Mouse (Mus musculus) kidney, postnatal 0 days (tissue): Measurements from ENCODE around the gene Rell1. TPM values are rescaled to one million over a fixed set of nuclear protein-coding genes. Genes with fewer than 3 reads are reported as not detected.

Experiments
- ATAC-seq: fragments of 200-750 bp; cut with Nextera tagmentation; replicated peaks from 2 replicates; pipeline ENCODE4 v1.8.0; 2017; ENCODE audit warnings: low read depth, moderate number of reproducible peaks, moderate TSS enrichment, moderate library complexity; ENCODE audit not compliant: low FRiP score
- DNase-seq: peaks from one replicate; pipeline ENCODE4 v3.0.0-alpha.2; 2016; ENCODE audit warnings: low spot score
- H3K27ac ChIP-seq: fragments of 300-500 bp; sonication (generic); 2 replicates; pipeline ENCODE4 v1.5.1; 2014; ENCODE audit warnings: mild to moderate bottlenecking
- H3K27me3 ChIP-seq: fragments of 300-500 bp; sonication (generic); 2 replicates; pipeline ENCODE4 v1.6.1; 2014; ENCODE audit warnings: low read length, mixed read lengths; ENCODE audit not compliant: insufficient read depth
- H3K36me3 ChIP-seq: fragments of 300-500 bp; sonication (generic); 2 replicates; pipeline ENCODE4 v1.6.1; 2014; ENCODE audit warnings: low read length, mixed read lengths; ENCODE audit not compliant: insufficient read depth
- H3K4me1 ChIP-seq: fragments of 300-500 bp; sonication (generic); replicated peaks from 2 replicates; pipeline ENCODE4 v1.6.1; 2014; ENCODE audit warnings: antibody characterized with exemption, low read length, mixed read lengths; ENCODE audit not compliant: insufficient read depth
- H3K4me2 ChIP-seq: fragments of 300-500 bp; sonication (generic); 2 replicates; pipeline ENCODE4 v1.6.1; 2014; ENCODE audit warnings: mild to moderate bottlenecking, low read length, moderate library complexity, mixed read lengths
- H3K4me3 ChIP-seq: fragments of 300-500 bp; sonication (generic); replicated peaks from 2 replicates; pipeline ENCODE4 v1.5.1; 2014; ENCODE audit warnings: low read depth, low read length
- H3K9ac ChIP-seq: fragments of 300-500 bp; sonication (generic); 2 replicates; pipeline ENCODE4 v1.6.1; 2014; ENCODE audit warnings: low read depth, low read length
- H3K9me3 ChIP-seq: fragments of 300-500 bp; sonication (generic); replicated peaks from 2 replicates; pipeline ENCODE4 v1.6.1; 2016; ENCODE audit warnings: low read length, inconsistent platforms, mixed read lengths
- CTCF ChIP-seq: IDR thresholded peaks from 2 replicates; pipeline ENCODE4 v1.5.1; 2016; ENCODE audit warnings: antibody characterized with exemption, low read depth, mild to moderate bottlenecking, moderate library complexity
- WGBS: fragments of 180-500 bp; shearing (Covaris S2); extraction: QIAGEN DNeasy Blood & Tissue Kit; methylation state at CpG from one replicate; pipeline ENCODE4 v1.1.7; 2014; 5-methylcytosine and 5-hydroxymethylcytosine counted together
- polyA plus RNA-seq: library from polyadenylated mRNA; unstranded; fragments of >200 nt; fragmentation: Nextera tagmentation; extraction: Ambion mirVana; gene quantifications from 2 replicates; pipeline ENCODE4 v1.2.1, GENCODE M21; 2015

Gene Rell1
- polyA plus RNA-seq, 1 experiment from 2014 or later = 25.5 TPM

DNA sequence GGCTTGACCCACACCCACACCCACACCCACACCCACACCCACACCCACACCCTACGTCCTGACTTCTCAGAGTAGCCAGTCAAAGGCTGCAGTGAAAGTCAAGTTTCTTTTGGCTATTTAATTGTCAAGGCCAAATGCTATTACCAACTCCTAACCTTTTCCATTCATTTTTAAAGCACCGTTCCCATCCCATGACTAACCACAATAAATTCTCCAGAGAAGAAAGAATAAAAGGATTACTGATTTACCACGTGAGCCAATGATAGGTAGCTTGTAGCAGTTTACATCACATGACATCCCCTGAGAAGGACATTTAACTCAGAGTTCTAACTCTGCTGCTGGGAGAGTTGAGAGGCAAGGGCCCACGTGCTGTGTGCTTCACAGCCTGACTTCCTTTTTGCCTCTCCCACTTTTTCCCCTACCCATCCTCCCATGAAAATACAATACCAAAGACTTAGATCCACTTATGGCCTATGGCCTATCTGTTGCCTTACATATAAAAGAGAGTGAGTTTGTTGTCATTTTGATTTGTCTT lies 37.8 kb downstream of the Rell1 start:
- DNase-seq (no peak), ATAC-seq (0 out of 2 replicates have a peak, but pooled peaks have one; percentile 31)
- no peak overlapping the region for H3K9ac ChIP-seq
- no peak for TF ChIP-seq CTCF
- H3K9me3 ChIP-seq = no peaks in the 10 kb centered on the region
- peaks cover 14% of the 10 kb centered on the region; the same call in 1 of the 2 replicates for H3K36me3 ChIP-seq
- H3K27me3 ChIP-seq = no peaks in the 10 kb centered on the region
- 0 out of 2 replicates have a peak, but pooled peaks cover 5% of the 10 kb centered on the region for H3K4me1 ChIP-seq
- H3K4me3 ChIP-seq = no peak overlapping the region
- 50% methylated on average over 4 of the region's 4 CpGs for WGBS
- H3K4me2 ChIP-seq = no peak overlapping the region
- H3K27ac ChIP-seq = no peak overlapping the region

DNA sequence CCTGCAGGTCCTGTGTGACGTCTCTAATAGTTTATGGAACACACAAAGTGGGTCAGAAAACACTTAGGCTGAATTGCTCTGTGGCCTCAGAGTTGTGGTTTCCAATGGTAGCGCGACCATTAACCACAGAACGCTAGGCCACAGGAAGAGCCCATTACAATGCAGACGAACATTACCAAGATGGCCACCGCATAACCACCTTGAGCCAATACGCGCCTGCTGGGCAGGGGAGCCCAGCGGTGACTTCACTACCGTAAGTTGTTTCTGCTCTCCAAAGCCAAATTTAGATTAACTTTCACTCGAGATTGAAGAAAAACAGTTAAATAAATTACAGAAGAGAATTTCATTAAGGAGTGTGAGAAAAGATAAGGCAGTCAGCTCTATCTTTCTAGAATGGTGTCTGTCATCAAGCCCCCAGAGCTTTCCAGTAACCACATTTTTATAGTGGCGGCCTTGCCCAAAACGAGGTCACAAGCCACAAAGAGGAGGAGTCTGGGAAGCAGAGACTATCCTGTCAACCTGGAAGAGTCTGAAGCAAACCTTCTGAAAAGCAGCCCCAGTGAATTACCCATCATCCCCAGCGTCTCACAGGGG lies 43.6 kb downstream of the Rell1 start:
- no peak for DNase-seq
- H3K4me2 ChIP-seq = no peak overlapping the region
- H3K4me1 ChIP-seq = no peaks in the 10 kb centered on the region
- peaks cover 20% of the 10 kb centered on the region; the same call in 1 of the 2 replicates for H3K36me3 ChIP-seq
- no peak for TF ChIP-seq CTCF
- H3K27me3 ChIP-seq = no peaks in the 10 kb centered on the region
- no peak for ATAC-seq
- no peaks in the 10 kb centered on the region for H3K9me3 ChIP-seq
- H3K9ac ChIP-seq = no peak overlapping the region
- WGBS = 92% methylated on average over 14 of the region's 14 CpGs
- H3K27ac ChIP-seq = no peak overlapping the region
- no peak overlapping the region for H3K4me3 ChIP-seq

DNA sequence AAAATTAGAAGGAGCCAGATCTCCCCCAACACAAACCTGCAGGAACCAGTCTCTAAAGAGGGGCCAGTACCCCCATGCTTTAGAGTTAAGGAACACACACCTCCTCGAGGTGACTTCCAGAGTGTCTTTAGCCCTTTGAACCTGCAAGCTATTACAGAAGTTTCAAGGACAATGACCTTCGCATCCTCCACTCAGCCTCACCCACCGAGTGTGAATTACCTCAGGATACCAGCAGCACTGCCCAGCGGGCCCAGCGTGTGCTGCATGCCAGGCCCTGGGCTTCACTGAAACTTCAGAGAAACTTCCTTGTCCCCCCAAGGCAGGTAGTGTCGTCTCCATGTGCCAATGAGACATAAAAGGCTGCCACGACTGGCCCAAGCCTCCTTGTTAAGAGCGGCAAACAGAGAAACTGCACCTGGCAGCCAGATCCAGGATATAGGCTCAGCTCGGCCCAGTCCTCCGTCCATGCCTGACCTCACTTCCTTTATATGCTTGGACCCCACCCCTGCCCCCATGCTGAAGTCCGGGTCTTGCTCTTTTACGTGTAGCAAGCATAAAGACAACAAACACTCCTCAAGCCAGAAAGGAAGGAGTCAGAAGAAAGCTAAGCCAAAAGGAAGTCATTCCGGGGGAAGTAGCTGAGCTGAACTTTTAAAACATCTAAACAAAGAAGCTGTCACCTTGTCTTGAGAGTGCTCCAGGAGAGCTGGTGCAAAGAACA lies 45.2 kb downstream of the Rell1 start:
- ATAC-seq = no peak
- H3K9ac ChIP-seq = no peak overlapping the region
- no peak for TF ChIP-seq CTCF
- H3K4me2 ChIP-seq = no peak overlapping the region
- 59% methylated on average over 13 of the region's 13 CpGs for whole genome bisulfite sequencing
- H3K36me3 ChIP-seq = peaks cover 20% of the 10 kb centered on the region; the same call in 1 of the 2 replicates
- no peaks in the 10 kb centered on the region for H3K9me3 ChIP-seq
- H3K27ac ChIP-seq = no peak overlapping the region
- H3K4me3 ChIP-seq = no peak overlapping the region
- H3K4me1 ChIP-seq = no peaks in the 10 kb centered on the region; the same call in 1 of the 2 replicates
- DNase-seq = no peak
- no peaks in the 10 kb centered on the region for H3K27me3 ChIP-seq

DNA sequence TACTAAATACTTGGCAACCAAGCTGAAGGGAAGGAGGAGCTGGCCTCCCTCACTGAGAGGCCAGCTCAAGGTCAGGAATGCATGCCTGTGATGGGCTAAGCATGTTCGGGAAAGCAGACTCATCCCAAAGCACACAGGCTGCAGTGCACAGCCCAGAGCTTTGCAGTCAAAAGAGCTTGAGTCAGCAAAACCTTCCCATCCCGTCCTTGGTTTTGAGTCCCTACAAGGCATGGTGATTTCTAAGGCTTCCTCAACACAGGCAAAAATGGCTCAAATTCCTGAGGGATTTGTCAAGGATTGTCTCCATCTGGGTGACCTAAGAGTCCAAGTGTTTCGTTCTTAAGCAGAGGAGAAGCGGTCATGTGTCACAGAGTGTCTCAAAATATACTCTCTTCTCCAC lies 50.5 kb downstream of the Rell1 start:
- no peaks in the 10 kb centered on the region for H3K27me3 ChIP-seq
- H3K9ac ChIP-seq = no peak overlapping the region
- 49% methylated on average over 4 of the region's 4 CpGs for WGBS
- no peak overlapping the region for H3K4me2 ChIP-seq
- DNase-seq (peak; percentile 48), ATAC-seq (peak; percentile 68)
- TF ChIP-seq CTCF = no peak
- peaks cover 3% of the 10 kb centered on the region; the same call in 1 of the 2 replicates for H3K36me3 ChIP-seq
- H3K4me3 ChIP-seq = no peak overlapping the region
- no peaks in the 10 kb centered on the region; the same call in 1 of the 2 replicates for H3K4me1 ChIP-seq
- H3K27ac ChIP-seq = no peak overlapping the region
- no peaks in the 10 kb centered on the region for H3K9me3 ChIP-seq

DNA sequence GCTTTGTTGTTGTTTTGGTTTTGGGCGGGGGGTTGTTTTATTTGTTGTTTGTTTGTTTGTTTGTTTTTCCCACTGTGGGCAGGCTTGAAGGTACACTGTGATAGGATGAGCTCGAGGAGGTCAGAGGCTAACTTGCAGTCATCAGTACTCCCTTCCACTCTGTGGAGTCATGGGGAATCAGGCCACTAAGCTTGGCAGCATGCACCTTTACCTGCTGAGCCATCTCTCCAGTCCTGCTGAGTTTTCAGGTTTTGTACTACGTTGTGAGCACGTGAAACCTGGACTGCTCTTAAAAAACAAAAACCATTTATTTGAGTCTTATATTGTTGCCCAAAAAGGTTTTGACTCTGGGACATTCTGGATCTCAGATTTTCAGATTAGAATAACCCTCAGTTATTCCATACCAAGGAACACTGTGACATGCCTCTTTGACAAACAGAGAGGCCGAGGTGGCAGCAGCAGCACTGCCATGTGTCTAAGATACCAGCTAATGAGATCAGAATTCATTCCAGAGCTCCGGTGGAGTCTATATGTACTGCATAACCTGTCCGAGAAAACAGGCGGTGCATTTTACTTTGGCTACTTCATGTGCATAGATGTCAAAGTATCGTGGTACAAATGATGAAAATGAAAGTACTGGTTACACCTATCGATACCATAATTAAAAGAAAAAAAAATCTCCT lies 52.1 kb downstream of the Rell1 start:
- no peak for TF ChIP-seq CTCF
- 91% methylated on average over 10 of the region's 10 CpGs for WGBS
- no peaks in the 10 kb centered on the region; the same call in 1 of the 2 replicates for H3K4me1 ChIP-seq
- H3K4me3 ChIP-seq = no peak overlapping the region
- H3K27me3 ChIP-seq = no peaks in the 10 kb centered on the region
- no peak for ATAC-seq
- DNase-seq = no peak
- peaks cover 3% of the 10 kb centered on the region; the same call in 1 of the 2 replicates for H3K36me3 ChIP-seq
- no peak overlapping the region for H3K4me2 ChIP-seq
- no peak overlapping the region for H3K27ac ChIP-seq
- no peak overlapping the region for H3K9ac ChIP-seq
- no peaks in the 10 kb centered on the region for H3K9me3 ChIP-seq

DNA sequence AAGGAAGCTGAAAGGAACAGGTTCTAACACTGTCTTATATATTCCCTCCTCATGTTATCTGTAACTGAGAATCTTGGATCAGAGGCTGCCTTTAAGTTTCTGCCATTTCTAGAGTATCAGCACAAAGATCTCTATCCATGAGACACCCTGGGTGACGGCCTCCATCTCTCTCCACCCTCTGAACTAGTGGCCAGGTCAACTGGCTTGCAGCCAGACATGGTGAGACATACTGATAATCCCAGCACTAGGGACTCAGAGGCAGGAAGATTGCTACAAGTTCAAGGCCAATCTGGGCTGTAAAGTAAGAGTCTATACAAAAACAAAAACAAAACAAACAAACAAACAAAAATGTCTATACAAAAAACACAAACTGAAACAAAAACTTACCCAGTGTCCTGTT lies 53.8 kb downstream of the Rell1 start:
- H3K4me2 ChIP-seq = no peak overlapping the region
- ATAC-seq (no peak), DNase-seq (no peak)
- H3K4me3 ChIP-seq = no peak overlapping the region
- no peak for TF ChIP-seq CTCF
- WGBS = 62% methylated on average over 1 of the region's 1 CpGs
- H3K4me1 ChIP-seq = no peaks in the 10 kb centered on the region; the same call in 1 of the 2 replicates
- no peaks in the 10 kb centered on the region for H3K9me3 ChIP-seq
- no peaks in the 10 kb centered on the region for H3K27me3 ChIP-seq
- peaks cover 3% of the 10 kb centered on the region; the same call in 1 of the 2 replicates for H3K36me3 ChIP-seq
- H3K27ac ChIP-seq = no peak overlapping the region
- H3K9ac ChIP-seq = no peak overlapping the region
